Mouse (Mus musculus) olfactory bulb, adult 2 months (tissue): Measurements from ENCODE around the gene Map2k2.

Experiments
- CTCF ChIP-seq: fragments of 200-500 bp; IDR thresholded peaks from 2 replicates; pipeline ENCODE4 v1.5.1; 2012; ENCODE audit warnings: low read depth, mild to moderate bottlenecking, low read length, moderate library complexity; ENCODE audit not compliant: insufficient read depth
- POLR2A ChIP-seq: fragments of 200-500 bp; IDR thresholded peaks from 2 replicates; pipeline ENCODE4 v1.6.1; 2012; ENCODE audit warnings: mild to moderate bottlenecking, low read depth, low read length, moderate library complexity; ENCODE audit not compliant: insufficient read depth

DNA sequence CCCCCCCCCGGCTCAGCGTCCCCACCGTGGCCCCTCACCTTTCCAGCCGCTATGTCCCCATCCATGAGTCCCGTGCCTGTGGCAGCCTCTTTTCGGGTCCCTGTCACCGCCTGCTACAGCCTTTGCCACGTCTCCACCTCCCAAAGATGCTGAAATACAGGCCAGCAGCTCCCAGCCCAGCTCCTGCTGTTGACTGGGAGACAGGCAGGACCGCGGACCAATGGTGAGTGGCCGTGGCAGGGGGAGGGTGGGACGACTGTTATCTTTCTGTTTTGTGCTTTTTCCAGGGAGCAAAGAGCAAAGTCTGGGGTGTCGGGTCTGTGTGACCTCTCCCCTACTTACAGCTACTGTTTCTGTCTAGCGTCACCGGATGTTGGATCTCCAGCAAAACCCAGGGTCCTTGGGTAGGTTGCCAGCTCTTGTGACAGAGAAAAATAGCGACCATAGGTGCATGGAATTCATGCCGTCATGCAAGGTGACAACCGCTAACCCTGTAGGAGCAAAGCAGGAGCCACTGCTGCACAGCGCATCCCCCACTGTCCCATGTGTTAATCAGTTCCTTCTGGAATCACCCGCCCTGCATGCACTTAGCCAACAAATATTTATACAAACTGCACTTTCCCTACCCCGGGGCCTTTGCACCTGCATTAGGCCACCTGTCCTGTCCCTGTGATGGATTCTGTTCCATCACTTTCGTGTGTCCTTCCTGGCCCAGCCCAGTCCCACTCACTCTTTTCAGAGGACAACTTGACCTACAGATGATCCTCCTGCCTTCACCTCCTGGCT is 13.1 kb upstream of the Map2k2 start:
- TF ChIP-seq CTCF (no peak), POLR2A (no peak)
